Mouse (Mus musculus): ENCODE results near the gene Ccdc124. TPM values are rescaled to one million over a fixed set of nuclear protein-coding genes. Genes with fewer than 3 reads are reported as not detected.

Gene Ccdc124
- polyA plus RNA-seq (2014; fragmentation: Nextera tagmentation; extraction: Ambion mirVana), result 165 and 176 TPM in 2 replicates

DNA sequence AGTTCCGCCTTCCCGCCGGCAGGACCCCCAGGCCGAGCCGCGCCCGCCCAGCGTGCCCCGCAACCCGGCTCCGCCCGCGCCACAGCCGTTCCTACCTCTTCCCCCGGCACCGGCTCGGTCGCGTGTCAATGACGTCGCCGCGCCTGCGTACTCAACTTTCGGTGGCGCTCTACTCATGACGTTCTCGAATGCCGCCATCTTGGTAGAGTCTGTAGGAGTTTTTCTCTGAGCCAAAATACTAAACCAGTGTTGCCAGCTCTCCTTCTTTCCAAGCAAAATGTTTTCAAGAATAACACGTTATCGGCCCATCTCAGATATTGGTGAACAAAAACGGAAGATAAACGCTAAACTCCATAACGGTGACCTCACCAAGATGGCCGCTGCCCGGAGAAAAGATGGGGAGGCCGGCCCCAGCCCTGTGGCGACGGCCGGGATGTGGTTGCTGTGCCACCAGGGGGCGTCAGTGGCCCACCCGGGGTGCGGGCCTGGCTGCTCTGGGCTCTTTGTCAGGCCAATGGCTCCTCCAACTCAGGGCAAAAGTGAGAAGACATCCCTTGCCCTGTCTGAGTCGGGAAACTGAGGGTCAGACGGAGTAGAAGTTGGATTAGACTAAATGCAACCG, at the start of gene Ccdc124:
TSS of gene Ccdc124 (minus strand) at position 572 of the 622 bp plus-strand sequence.
- peaks cover 9% of the 10 kb centered on the region; the same call in 1 of the 2 replicates for H3K4me1 ChIP-seq (replicated peaks; ENCODE audit: control insufficient read depth, insufficient read depth, low read length)
- peak within 1 kb of the TSS; percentile 72 for H3K4me3 ChIP-seq (ENCODE audit: low read depth, low read length)
- H3K27ac ChIP-seq (ENCODE audit: low read depth, low read length), result peak within 1 kb of the TSS; percentile 77
- WGBS, result under 1% methylated on average over 46 of the region's 46 CpGs
- H3K27me3 ChIP-seq (ENCODE audit: control insufficient read depth, insufficient read depth, low read length), result no peaks in the 10 kb centered on the region
- no peaks in the 10 kb centered on the region for H3K9me3 ChIP-seq (ENCODE audit: control insufficient read depth, low read length)
- ATAC-seq (replicated peaks; ENCODE audit: low FRiP score) (peak; percentile 89), DNase-seq (ENCODE audit: low spot score) (peak; percentile 98)
- peak within 1 kb of the TSS; percentile 68 for H3K9ac ChIP-seq (ENCODE audit: low read length)
- no peaks in the 10 kb centered on the region for H3K36me3 ChIP-seq (ENCODE audit: control insufficient read depth, insufficient read depth, low read length)
- H3K4me2 ChIP-seq (ENCODE audit: low read depth, low read length, severe bottlenecking), result peak within 1 kb of the TSS; percentile 90

DNA sequence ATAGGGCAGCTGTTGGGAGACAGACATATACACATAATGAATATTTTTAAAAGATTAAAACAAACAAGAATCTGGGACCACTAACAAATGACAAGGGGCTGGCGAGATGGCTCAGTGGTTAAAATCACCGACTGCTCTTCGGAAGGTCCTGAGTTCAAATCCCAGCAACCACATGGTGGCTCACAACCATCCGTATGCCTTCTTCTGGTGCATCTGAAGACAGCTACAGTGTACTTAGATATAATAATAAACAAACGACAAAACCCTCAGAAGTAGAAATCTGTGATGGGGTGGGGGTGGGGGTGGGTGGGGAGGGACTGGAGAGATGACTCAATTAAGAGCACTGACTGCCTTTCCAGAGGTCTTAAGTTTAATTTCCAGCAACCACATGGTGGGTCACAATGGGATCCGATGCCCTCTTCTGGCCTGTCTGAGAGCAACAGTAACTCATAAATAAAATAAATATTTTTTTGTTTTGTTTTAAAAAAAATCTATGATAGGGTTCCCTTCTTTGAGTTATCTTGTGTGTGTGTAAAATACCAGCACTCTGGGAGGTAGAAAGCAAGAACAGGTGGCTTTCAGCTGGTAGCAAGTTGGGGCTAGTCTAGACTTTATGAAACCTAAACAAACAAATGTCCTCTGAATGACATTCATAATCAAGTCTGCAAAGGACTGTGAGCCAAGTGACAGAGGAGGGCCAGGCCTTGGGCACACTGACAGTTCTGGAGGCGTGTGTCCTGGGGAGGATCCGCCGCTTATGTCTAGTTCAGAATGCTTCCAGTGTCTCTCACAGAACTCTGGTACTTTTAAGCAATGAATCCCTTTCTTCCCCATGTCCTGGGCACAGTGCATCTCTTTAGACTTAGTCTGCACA, 46.6 kb upstream of the Ccdc124 start:
- WGBS, result 92% methylated on average over 9 of the region's 9 CpGs

DNA sequence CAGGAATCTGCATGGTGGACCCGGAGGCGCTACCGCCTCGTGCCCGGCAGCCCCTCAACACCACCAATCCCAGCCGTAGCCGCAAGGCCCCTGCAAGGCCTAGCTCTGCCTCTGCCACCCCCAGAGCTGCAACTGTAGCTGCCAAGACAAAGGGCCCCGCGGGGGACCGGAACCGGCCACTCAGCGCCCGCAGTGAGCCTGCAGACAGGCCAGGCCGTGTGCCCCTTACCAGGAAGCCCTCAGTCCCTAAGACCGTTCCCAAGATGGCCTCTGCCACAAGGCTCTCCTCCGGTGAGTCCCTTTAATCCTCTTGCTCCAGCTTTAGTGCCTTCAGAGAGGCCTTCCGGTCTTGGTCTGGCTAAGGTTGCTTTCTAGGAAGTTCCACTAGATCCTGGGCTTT, 41.0 kb upstream of the Ccdc124 start:
- Histone ChIP-seq H3K4me1 (replicated peaks; ENCODE audit: control insufficient read depth, insufficient read depth, low read length) (no peaks in the 10 kb centered on the region), H3K9ac (ENCODE audit: low read length) (no peak overlapping the region), H3K4me2 (ENCODE audit: low read depth, low read length, severe bottlenecking) (no peak overlapping the region), H3K36me3 (ENCODE audit: control insufficient read depth, insufficient read depth, low read length) (peaks cover 23% of the 10 kb centered on the region), H3K9me3 (ENCODE audit: control insufficient read depth, low read length) (no peaks in the 10 kb centered on the region), H3K27ac (ENCODE audit: low read depth, low read length) (no peak overlapping the region), H3K4me3 (ENCODE audit: low read depth, low read length) (no peak overlapping the region), H3K27me3 (ENCODE audit: control insufficient read depth, insufficient read depth, low read length) (no peaks in the 10 kb centered on the region)
- ATAC-seq (replicated peaks; ENCODE audit: low FRiP score) (no peak), DNase-seq (ENCODE audit: low spot score) (no peak)
- 94% methylated on average over 17 of the region's 17 CpGs for WGBS

More for the DNA sequence above, 46.6 kb upstream of the Ccdc124 start:
- H3K9ac ChIP-seq (ENCODE audit: low read length), result no peak overlapping the region
- no peaks in the 10 kb centered on the region for H3K9me3 ChIP-seq (ENCODE audit: control insufficient read depth, low read length)
- ATAC-seq (replicated peaks; ENCODE audit: low FRiP score) (no peak), DNase-seq (ENCODE audit: low spot score) (peak; percentile 35)
- H3K36me3 ChIP-seq (ENCODE audit: control insufficient read depth, insufficient read depth, low read length), result peaks cover 8% of the 10 kb centered on the region; the same call in 1 of the 2 replicates
- H3K27ac ChIP-seq (ENCODE audit: low read depth, low read length), result no peak overlapping the region
- H3K4me2 ChIP-seq (ENCODE audit: low read depth, low read length, severe bottlenecking), result no peak overlapping the region
- H3K27me3 ChIP-seq (ENCODE audit: control insufficient read depth, insufficient read depth, low read length), result no peaks in the 10 kb centered on the region
- H3K4me3 ChIP-seq (ENCODE audit: low read depth, low read length), result no peak overlapping the region
- H3K4me1 ChIP-seq (replicated peaks; ENCODE audit: control insufficient read depth, insufficient read depth, low read length), result no peaks in the 10 kb centered on the region

DNA sequence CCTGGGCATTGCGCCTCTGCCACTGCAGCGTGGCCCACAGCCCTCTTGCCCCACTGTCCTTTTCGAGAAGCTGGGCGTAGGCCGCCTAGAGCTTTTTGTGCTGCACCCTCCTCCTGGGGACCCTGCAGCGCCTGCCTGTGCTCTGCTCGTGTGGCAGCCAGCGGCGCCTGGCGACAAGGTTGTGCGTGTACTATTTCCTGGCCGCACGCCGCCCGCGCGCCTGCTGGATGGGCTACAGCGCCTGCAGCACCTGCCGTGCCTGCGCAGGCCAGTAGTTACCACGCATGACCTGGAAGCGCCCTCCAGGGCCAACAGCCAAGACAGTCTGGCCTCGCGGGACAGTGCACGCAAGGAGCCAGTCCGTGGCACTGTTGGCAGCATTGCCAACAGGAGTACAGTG, 39.8 kb upstream of the Ccdc124 start:
- WGBS, result 93% methylated on average over 26 of the region's 26 CpGs
- ATAC-seq (replicated peaks; ENCODE audit: low FRiP score), result no peak
- Histone ChIP-seq H3K27me3 (ENCODE audit: control insufficient read depth, insufficient read depth, low read length) (no peaks in the 10 kb centered on the region), H3K27ac (ENCODE audit: low read depth, low read length) (no peak overlapping the region), H3K9me3 (ENCODE audit: control insufficient read depth, low read length) (no peaks in the 10 kb centered on the region), H3K36me3 (ENCODE audit: control insufficient read depth, insufficient read depth, low read length) (peaks cover 23% of the 10 kb centered on the region), H3K4me1 (replicated peaks; ENCODE audit: control insufficient read depth, insufficient read depth, low read length) (no peaks in the 10 kb centered on the region), H3K9ac (ENCODE audit: low read length) (no peak overlapping the region), H3K4me3 (ENCODE audit: low read depth, low read length) (no peak overlapping the region), H3K4me2 (ENCODE audit: low read depth, low read length, severe bottlenecking) (no peak overlapping the region)
- no peak for DNase-seq (ENCODE audit: low spot score)

DNA sequence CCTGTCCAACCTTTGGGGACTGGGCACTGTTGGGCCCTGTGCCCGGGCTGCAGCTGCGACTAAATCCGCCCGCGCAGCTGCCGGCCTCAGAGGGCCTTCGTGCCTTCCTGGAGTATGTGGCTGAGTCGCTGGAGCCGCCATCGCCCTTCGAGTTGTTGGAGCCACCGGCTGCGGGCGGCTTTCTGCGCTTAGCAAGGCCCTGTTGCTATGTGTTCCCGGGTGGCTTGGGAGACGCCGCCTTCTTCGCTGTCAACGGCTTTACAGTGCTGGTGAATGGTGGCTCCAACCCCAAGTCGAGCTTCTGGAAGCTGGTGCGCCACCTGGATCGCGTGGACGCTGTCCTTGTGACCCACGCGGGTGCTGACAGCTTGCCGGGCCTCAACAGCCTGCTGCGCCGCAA, 39.2 kb upstream of the Ccdc124 start:
- no peaks in the 10 kb centered on the region for H3K9me3 ChIP-seq (ENCODE audit: control insufficient read depth, low read length)
- no peak for ATAC-seq (replicated peaks; ENCODE audit: low FRiP score)
- H3K27ac ChIP-seq (ENCODE audit: low read depth, low read length), result no peak overlapping the region
- H3K9ac ChIP-seq (ENCODE audit: low read length), result no peak overlapping the region
- WGBS, result 94% methylated on average over 30 of the region's 30 CpGs
- H3K27me3 ChIP-seq (ENCODE audit: control insufficient read depth, insufficient read depth, low read length), result no peaks in the 10 kb centered on the region
- DNase-seq (ENCODE audit: low spot score), result no peak
- no peak overlapping the region for H3K4me2 ChIP-seq (ENCODE audit: low read depth, low read length, severe bottlenecking)
- no peak overlapping the region for H3K4me3 ChIP-seq (ENCODE audit: low read depth, low read length)
- peaks cover 23% of the 10 kb centered on the region for H3K36me3 ChIP-seq (ENCODE audit: control insufficient read depth, insufficient read depth, low read length)
- H3K4me1 ChIP-seq (replicated peaks; ENCODE audit: control insufficient read depth, insufficient read depth, low read length), result no peaks in the 10 kb centered on the region

DNA sequence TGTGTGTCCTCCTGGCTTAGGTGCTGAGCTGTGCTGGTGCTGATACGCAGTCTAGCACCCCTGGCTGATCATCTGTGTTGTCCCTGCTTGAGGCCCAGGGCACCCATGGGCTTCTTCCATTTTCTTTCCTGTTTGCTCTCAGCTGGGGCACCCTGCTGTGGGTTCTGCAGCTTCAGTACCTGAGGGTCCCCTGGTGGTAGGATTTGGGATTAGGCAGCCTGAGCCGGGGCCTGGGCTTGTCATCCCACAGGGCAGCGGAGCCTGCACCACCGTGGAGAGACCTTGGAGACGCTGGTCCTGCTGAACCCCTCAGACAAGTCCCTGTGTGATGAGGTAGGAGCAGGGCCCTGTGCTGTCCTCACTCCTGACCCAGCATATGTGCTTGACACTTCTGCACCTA, 37.9 kb upstream of the Ccdc124 start:
- DNase-seq (ENCODE audit: low spot score) (no peak), ATAC-seq (replicated peaks; ENCODE audit: low FRiP score) (no peak)

DNA sequence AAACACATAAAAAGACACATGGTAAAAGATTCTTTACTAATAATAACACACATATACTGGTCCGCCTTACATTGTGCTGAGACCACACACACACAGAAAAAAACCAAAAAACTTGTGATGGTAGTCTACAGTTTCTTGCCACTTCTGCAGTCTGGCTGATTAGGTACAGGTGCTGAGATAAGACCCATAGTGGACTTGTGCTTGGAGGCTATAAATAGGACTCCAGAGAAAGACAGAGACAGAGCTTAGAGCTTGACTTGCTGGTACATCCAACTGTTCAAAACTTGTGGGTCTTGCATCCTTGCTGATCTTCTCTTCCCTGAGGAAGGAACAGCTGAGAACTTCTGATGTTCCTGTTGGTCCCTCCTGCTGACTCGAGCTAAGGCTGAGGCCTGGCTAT, 33.8 kb upstream of the Ccdc124 start:
- H3K36me3 ChIP-seq (ENCODE audit: control insufficient read depth, insufficient read depth, low read length), result peaks cover 2% of the 10 kb centered on the region; the same call in 1 of the 2 replicates
- ATAC-seq (replicated peaks; ENCODE audit: low FRiP score) (no peak), DNase-seq (ENCODE audit: low spot score) (no peak)
- H3K27ac ChIP-seq (ENCODE audit: low read depth, low read length), result no peak overlapping the region
- H3K4me2 ChIP-seq (ENCODE audit: low read depth, low read length, severe bottlenecking), result no peak overlapping the region
- 99% methylated on average over 2 of the region's 2 CpGs for WGBS
- H3K4me1 ChIP-seq (replicated peaks; ENCODE audit: control insufficient read depth, insufficient read depth, low read length), result 0 out of 2 replicates have a peak, but pooled peaks cover 3% of the 10 kb centered on the region
- no peak overlapping the region for H3K4me3 ChIP-seq (ENCODE audit: low read depth, low read length)
- no peaks in the 10 kb centered on the region for H3K9me3 ChIP-seq (ENCODE audit: control insufficient read depth, low read length)
- H3K9ac ChIP-seq (ENCODE audit: low read length), result no peak overlapping the region
- H3K27me3 ChIP-seq (ENCODE audit: control insufficient read depth, insufficient read depth, low read length), result no peaks in the 10 kb centered on the region

More for the DNA sequence above, 37.9 kb upstream of the Ccdc124 start:
- Histone ChIP-seq H3K4me3 (ENCODE audit: low read depth, low read length) (no peak overlapping the region), H3K4me2 (ENCODE audit: low read depth, low read length, severe bottlenecking) (no peak overlapping the region), H3K9ac (ENCODE audit: low read length) (no peak overlapping the region), H3K27ac (ENCODE audit: low read depth, low read length) (no peak overlapping the region), H3K9me3 (ENCODE audit: control insufficient read depth, low read length) (no peaks in the 10 kb centered on the region), H3K36me3 (ENCODE audit: control insufficient read depth, insufficient read depth, low read length) (peaks cover 21% of the 10 kb centered on the region), H3K4me1 (replicated peaks; ENCODE audit: control insufficient read depth, insufficient read depth, low read length) (0 out of 2 replicates have a peak, but pooled peaks cover 3% of the 10 kb centered on the region), H3K27me3 (ENCODE audit: control insufficient read depth, insufficient read depth, low read length) (no peaks in the 10 kb centered on the region)
- WGBS, result 84% methylated on average over 5 of the region's 5 CpGs

DNA sequence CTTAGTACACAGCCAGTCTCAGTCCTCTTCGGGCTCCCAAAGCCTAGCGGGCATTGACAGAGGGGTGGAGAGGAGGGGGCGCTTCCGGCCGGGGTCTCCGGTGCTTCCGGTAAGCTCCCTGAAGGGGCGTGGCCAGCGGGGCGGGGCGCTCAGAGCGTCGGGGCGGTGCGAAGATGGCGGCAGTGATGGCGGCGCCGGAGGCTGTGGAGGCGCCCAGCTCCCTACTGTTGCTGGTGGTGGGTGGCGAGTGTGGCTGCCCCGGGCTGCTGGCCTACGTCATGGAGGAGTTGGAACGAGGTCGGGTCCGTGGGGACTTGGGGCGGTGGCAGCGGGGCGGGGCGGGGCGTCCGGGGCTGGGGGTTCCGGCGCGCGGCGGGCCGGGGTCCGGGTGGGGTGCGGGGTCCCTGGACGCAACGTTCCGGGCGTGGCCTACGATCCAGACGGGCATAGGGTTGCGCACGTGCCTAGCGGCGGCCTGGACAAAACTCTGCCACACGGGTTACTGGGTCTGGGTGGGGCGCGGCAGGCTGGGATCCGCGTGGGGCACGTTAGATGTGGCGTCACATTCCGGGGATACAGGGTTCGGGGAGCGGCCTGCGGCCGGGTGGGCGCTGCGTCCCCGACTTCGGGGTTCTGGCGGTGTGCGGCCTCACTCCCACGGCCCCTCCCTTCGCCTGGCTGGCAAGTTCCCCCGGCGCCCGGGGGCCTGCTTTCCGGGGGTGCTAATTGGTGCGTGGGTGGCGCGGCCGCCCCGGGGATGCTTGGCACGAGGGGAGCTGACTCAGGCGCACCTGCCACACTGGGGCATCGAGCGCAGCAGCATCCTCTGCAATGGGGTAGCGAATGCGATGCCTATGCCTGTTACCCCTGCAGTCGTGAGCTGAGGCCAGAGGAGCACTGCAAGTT, 32.3 kb upstream of the Ccdc124 start, which contains the start of gene Map1s:
TSS of gene Map1s (plus strand) at position 102 of the 906 bp plus-strand sequence.
- Histone ChIP-seq H3K4me3 (ENCODE audit: low read depth, low read length) (peak within 1 kb of the TSS; percentile 95), H3K36me3 (ENCODE audit: control insufficient read depth, insufficient read depth, low read length) (0 out of 2 replicates have a peak, but pooled peaks cover 2% of the 10 kb centered on the region), H3K27me3 (ENCODE audit: control insufficient read depth, insufficient read depth, low read length) (no peaks in the 10 kb centered on the region), H3K4me1 (replicated peaks; ENCODE audit: control insufficient read depth, insufficient read depth, low read length) (0 out of 2 replicates have a peak, but pooled peaks cover 3% of the 10 kb centered on the region), H3K9ac (ENCODE audit: low read length) (peak within 1 kb of the TSS; percentile 90), H3K27ac (ENCODE audit: low read depth, low read length) (peak within 1 kb of the TSS; percentile 76), H3K9me3 (ENCODE audit: control insufficient read depth, low read length) (no peaks in the 10 kb centered on the region), H3K4me2 (ENCODE audit: low read depth, low read length, severe bottlenecking) (peak within 1 kb of the TSS; percentile 94)
- DNase-seq (ENCODE audit: low spot score), result peak; percentile 96
- under 1% methylated on average over 81 of the region's 86 CpGs for WGBS
- peak; percentile 94 for ATAC-seq (replicated peaks; ENCODE audit: low FRiP score)
